Mouse (Mus musculus) testis, adult 2 months (tissue): ENCODE measurements around the gene Rbp1.

ENCODE experiments used
- CTCF ChIP-seq: fragments of 200-500 bp; IDR thresholded peaks from 2 replicates; pipeline ENCODE4 v1.5.1; 2012; ENCODE audit warnings: low read depth, mild to moderate bottlenecking, inconsistent platforms, low read length, moderate library complexity; ENCODE audit not compliant: control insufficient read depth, insufficient read depth, insufficient replicate concordance
- POLR2A ChIP-seq: fragments of 200-500 bp; IDR thresholded peaks from 2 replicates; pipeline ENCODE4 v1.6.1; 2012; ENCODE audit warnings: low read depth, mild to moderate bottlenecking, inconsistent platforms, low read length, moderate library complexity; ENCODE audit not compliant: control insufficient read depth

DNA sequence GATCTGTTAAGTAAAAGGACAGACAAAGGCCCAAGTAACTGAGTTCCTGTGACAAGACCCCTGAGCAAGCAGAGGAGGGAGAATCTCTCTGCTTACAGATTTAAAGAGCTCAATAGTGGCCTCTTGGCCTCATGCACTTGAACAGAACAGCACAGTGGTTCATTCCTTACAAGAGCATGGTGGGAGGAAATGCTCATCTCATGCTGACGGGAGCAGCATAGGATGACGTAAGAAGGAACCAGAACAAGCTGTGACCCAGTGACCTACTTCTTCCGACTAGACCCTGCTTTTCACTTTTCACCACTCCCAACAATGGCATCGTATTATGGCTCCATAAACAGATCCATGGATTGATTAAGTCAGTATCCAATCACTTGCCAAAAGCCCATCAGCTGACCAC is 59.5 kb downstream of the Rbp1 start:
- no peak for TF ChIP-seq CTCF
- no peak for TF ChIP-seq POLR2A
